Mouse (Mus musculus): ENCODE measurements at regions not wholly inside any gene's neighbourhood (a gene's known extent, or its start where the extent isn't known, plus 50 kb on each side); places are given as distances from the start of the nearest gene placed in this dataset.

DNA sequence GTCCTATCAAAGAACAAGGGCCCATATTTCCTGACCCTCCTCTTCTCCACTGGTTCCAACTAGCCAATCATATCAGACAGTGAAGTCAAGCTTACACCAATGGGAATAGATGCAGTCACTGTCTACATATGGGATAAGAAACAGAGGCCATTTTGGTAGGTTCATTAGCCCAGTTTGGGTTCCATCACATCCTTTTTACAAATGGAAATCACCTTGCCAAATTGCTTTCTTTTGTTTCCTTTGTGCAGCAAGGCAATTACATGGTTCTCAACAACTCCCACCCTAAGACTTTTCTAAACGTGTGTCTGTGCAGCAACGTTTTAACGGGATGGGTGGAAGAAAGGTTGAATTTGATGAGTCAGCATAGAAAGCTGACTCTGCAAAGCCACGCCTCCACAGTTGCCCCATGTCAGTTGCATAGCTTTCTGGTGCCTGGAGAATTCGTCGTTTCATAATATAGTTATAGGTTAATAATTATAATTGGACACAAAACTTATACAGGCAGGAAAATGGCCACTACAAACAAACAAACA, 177.3 kb downstream of the Basp1 start:
- Histone ChIP-seq H3K4me1 (replicated peaks; ENCODE audit: low read depth, low read length) (peaks cover 9% of the 10 kb centered on the region), H3K9me3 (ENCODE audit: low read length) (peaks cover 8% of the 10 kb centered on the region; the same call in 1 of the 2 replicates), H3K4me3 (replicated peaks; ENCODE audit: low read length) (no peak overlapping the region), H3K36me3 (ENCODE audit: insufficient read depth, low read length) (no peaks in the 10 kb centered on the region), H3K27me3 (ENCODE audit: insufficient read depth, low read length) (no peaks in the 10 kb centered on the region)
- TF ChIP-seq NANOG (IDR thresholded peaks at IDR 0.05; ENCODE audit: borderline replicate concordance, low read length) (no peak; the same call in 1 of the 2 replicates), CTCF (conservative IDR thresholded peaks at IDR 0.05; ENCODE audit: low read length) (no peak), POU5F1 (IDR thresholded peaks at IDR 0.05; ENCODE audit: borderline replicate concordance, low read length) (no peak)

DNA sequence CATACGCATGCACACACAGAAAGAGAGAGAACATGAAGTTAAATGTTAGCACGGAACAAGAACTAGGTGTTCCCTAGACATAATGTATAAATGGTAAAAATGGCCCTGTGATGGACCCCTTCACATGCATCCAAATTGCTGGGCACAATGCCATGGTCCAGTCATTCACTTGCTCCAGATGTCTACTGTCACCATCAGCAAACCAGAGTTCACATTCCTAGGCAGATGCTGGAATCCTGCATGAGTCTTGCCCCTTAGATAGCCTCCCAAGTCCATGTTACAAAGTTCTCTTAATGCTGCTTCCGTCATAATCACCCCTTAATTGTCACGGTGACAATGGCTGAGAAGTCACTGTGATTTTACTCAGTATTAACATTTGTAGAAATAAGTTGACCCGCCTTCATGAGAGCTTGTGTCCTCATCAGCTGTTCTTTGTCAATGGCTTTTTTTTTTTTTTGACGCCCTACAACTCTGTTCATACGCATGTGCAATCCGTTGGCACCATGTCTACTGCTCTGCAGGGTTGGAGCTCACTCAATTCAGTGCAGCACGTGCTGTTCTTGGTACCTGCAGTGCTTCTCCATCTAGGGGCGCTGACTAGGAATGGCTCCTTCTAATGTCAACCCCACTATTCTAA, 179.4 kb downstream of the Basp1 start:
- TF ChIP-seq NANOG (IDR thresholded peaks at IDR 0.05; ENCODE audit: borderline replicate concordance, low read length) (no peak), POU5F1 (IDR thresholded peaks at IDR 0.05; ENCODE audit: borderline replicate concordance, low read length) (no peak), CTCF (conservative IDR thresholded peaks at IDR 0.05; ENCODE audit: low read length) (no peak)
- H3K27me3 ChIP-seq (ENCODE audit: insufficient read depth, low read length): no peaks in the 10 kb centered on the region
- H3K4me3 ChIP-seq (replicated peaks; ENCODE audit: low read length): no peak overlapping the region
- peaks cover 9% of the 10 kb centered on the region for H3K4me1 ChIP-seq (replicated peaks; ENCODE audit: low read depth, low read length)
- H3K9me3 ChIP-seq (ENCODE audit: low read length): no peaks in the 10 kb centered on the region
- H3K36me3 ChIP-seq (ENCODE audit: insufficient read depth, low read length): no peaks in the 10 kb centered on the region

DNA sequence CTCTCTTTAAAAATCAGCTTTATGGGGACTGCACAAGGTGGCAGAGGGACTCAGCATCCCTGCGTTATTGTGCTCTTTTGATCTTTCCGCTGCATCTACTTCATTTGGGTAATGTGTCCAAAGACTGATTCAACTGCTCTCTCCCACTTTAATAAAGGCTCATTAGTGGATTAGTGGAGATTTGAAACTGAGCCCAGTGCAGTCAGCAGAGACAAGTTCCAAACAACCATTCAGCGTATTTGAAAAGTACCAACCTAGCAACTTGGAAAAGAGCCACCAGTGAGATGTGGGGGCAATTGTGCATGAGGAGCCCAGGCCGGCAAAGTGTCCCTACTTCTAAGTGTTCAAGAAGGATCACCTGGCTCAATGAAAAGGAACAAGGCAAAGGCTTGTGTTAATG, 183.4 kb downstream of the Basp1 start:
- Histone ChIP-seq H3K36me3 (ENCODE audit: insufficient read depth, low read length) (no peaks in the 10 kb centered on the region), H3K27me3 (ENCODE audit: insufficient read depth, low read length) (no peaks in the 10 kb centered on the region), H3K9me3 (ENCODE audit: low read length) (no peaks in the 10 kb centered on the region), H3K4me1 (replicated peaks; ENCODE audit: low read depth, low read length) (no peaks in the 10 kb centered on the region), H3K4me3 (replicated peaks; ENCODE audit: low read length) (no peak overlapping the region)
- no peak for TF ChIP-seq NANOG (IDR thresholded peaks at IDR 0.05; ENCODE audit: borderline replicate concordance, low read length)
- no peak for TF ChIP-seq POU5F1 (IDR thresholded peaks at IDR 0.05; ENCODE audit: borderline replicate concordance, low read length)
- TF ChIP-seq CTCF (conservative IDR thresholded peaks at IDR 0.05; ENCODE audit: low read length): no peak

GRCm38 (mm10) chr15:25229807-25230206, 183.8 kb downstream of the Basp1 start:
- Histone ChIP-seq H3K4me1 (replicated peaks; ENCODE audit: low read depth, low read length) (no peaks in the 10 kb centered on the region), H3K36me3 (ENCODE audit: insufficient read depth, low read length) (no peaks in the 10 kb centered on the region), H3K27me3 (ENCODE audit: insufficient read depth, low read length) (no peaks in the 10 kb centered on the region), H3K9me3 (ENCODE audit: low read length) (no peaks in the 10 kb centered on the region), H3K4me3 (replicated peaks; ENCODE audit: low read length) (no peak overlapping the region)
- TF ChIP-seq CTCF (conservative IDR thresholded peaks at IDR 0.05; ENCODE audit: low read length) (no peak), POU5F1 (IDR thresholded peaks at IDR 0.05; ENCODE audit: borderline replicate concordance, low read length) (no peak), NANOG (IDR thresholded peaks at IDR 0.05; ENCODE audit: borderline replicate concordance, low read length) (no peak)

DNA sequence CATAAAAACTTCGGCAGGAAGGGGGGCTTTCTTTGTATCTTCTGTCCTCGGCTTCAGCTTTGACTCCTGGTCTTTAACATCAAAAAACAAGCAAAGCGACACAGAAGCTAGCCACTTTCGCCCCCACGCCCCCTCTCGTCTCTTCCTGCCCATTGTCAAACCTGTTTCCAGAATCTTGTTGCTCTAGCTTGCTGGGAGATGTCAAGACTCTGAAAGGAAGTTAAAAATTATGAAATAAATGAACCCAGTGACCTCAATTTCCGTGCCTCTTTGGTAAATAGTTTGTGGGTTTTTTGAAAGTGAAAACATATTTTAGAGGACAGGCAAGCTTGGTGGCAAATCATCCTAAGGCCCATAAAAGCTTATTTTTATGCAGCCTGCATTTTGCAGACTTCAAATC, 186.1 kb downstream of the Basp1 start:
- TF ChIP-seq NANOG (IDR thresholded peaks at IDR 0.05; ENCODE audit: borderline replicate concordance, low read length) (no peak), POU5F1 (IDR thresholded peaks at IDR 0.05; ENCODE audit: borderline replicate concordance, low read length) (no peak)
- Histone ChIP-seq H3K9me3 (ENCODE audit: low read length) (peaks cover 16% of the 10 kb centered on the region), H3K36me3 (ENCODE audit: insufficient read depth, low read length) (no peaks in the 10 kb centered on the region; the same call in 1 of the 2 replicates), H3K4me3 (replicated peaks; ENCODE audit: low read length) (no peak overlapping the region), H3K27me3 (ENCODE audit: insufficient read depth, low read length) (0 out of 2 replicates have a peak, but pooled peaks cover 3% of the 10 kb centered on the region), H3K4me1 (replicated peaks; ENCODE audit: low read depth, low read length) (no peaks in the 10 kb centered on the region)

GRCm38 (mm10) chr15:25225936-25226335, 187.6 kb downstream of the Basp1 start:
- Histone ChIP-seq H3K27me3 (ENCODE audit: insufficient read depth, low read length) (0 out of 2 replicates have a peak, but pooled peaks cover 3% of the 10 kb centered on the region), H3K9me3 (ENCODE audit: low read length) (peaks cover 16% of the 10 kb centered on the region), H3K4me1 (replicated peaks; ENCODE audit: low read depth, low read length) (no peaks in the 10 kb centered on the region), H3K36me3 (ENCODE audit: insufficient read depth, low read length) (no peaks in the 10 kb centered on the region; the same call in 1 of the 2 replicates), H3K4me3 (replicated peaks; ENCODE audit: low read length) (no peak overlapping the region)
- no peak for TF ChIP-seq POU5F1 (IDR thresholded peaks at IDR 0.05; ENCODE audit: borderline replicate concordance, low read length)
- no peak for TF ChIP-seq NANOG (IDR thresholded peaks at IDR 0.05; ENCODE audit: borderline replicate concordance, low read length)
- no peak for TF ChIP-seq CTCF (conservative IDR thresholded peaks at IDR 0.05; ENCODE audit: low read length)

DNA sequence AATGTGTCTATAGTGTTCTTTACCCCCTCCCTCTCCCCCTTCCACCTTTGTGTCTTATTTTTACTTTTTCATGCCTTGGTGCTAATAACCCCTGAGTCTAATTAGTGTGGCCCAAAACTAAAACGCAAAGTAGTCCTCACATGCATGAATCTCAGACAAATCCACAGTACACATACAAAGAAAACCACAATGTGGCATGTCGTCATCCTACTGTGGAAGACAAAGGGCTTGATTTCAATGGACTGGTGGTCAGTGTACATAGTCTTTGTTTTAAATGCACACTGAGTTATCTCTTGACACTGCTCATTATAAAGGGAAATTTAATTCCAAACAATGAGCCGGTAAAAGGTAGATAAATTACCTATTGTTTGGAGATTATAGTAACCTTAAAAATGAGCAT, 188.1 kb downstream of the Basp1 start:
- Histone ChIP-seq H3K9me3 (ENCODE audit: low read length) (peaks cover 16% of the 10 kb centered on the region), H3K36me3 (ENCODE audit: insufficient read depth, low read length) (no peaks in the 10 kb centered on the region; the same call in 1 of the 2 replicates), H3K27me3 (ENCODE audit: insufficient read depth, low read length) (0 out of 2 replicates have a peak, but pooled peaks cover 3% of the 10 kb centered on the region), H3K4me3 (replicated peaks; ENCODE audit: low read length) (no peak overlapping the region), H3K4me1 (replicated peaks; ENCODE audit: low read depth, low read length) (no peaks in the 10 kb centered on the region)
- TF ChIP-seq CTCF (conservative IDR thresholded peaks at IDR 0.05; ENCODE audit: low read length) (no peak), POU5F1 (IDR thresholded peaks at IDR 0.05; ENCODE audit: borderline replicate concordance, low read length) (no peak), NANOG (IDR thresholded peaks at IDR 0.05; ENCODE audit: borderline replicate concordance, low read length) (no peak)

- 0 out of 2 replicates have a peak, but pooled peaks cover 3% of the 10 kb centered on the region for H3K27me3 ChIP-seq (ENCODE audit: insufficient read depth, low read length)
- H3K9me3 ChIP-seq (ENCODE audit: low read length): peaks cover 16% of the 10 kb centered on the region
- H3K4me3 ChIP-seq (replicated peaks; ENCODE audit: low read length): no peak overlapping the region
- no peaks in the 10 kb centered on the region for H3K4me1 ChIP-seq (replicated peaks; ENCODE audit: low read depth, low read length)
- TF ChIP-seq POU5F1 (IDR thresholded peaks at IDR 0.05; ENCODE audit: borderline replicate concordance, low read length) (no peak), CTCF (conservative IDR thresholded peaks at IDR 0.05; ENCODE audit: low read length) (no peak), NANOG (IDR thresholded peaks at IDR 0.05; ENCODE audit: borderline replicate concordance, low read length) (no peak)
- H3K36me3 ChIP-seq (ENCODE audit: insufficient read depth, low read length): no peaks in the 10 kb centered on the region; the same call in 1 of the 2 replicates
Measured at GRCm38 (mm10) chr15:25221749-25222148, 191.8 kb downstream of the Basp1 start.
